Mouse (Mus musculus) CH12.LX (cell line): ENCODE measurements around the gene Znrf3.

Experiments used
- CHD2 ChIP-seq: IDR thresholded peaks from 2 replicates; pipeline ENCODE4 v1.6.1; 2011; ENCODE audit warnings: low read length, improper control_type of control experiment
- CTCF ChIP-seq, 2 experiments: IDR thresholded peaks in 1 of 2; conservative IDR thresholded peaks in 1 of 2; 2 replicates each; pipeline ENCODE4 v1.5.1; 2011 to 2012; ENCODE audit warnings: low read depth in 2 of 2, low read length in 2 of 2, improper control_type of control experiment in 1 of 2, inconsistent platforms in 1 of 2, mild to moderate bottlenecking in 1 of 2, moderate library complexity in 1 of 2
- EP300 ChIP-seq: IDR thresholded peaks from 2 replicates; pipeline ENCODE4 v1.6.1; 2011; ENCODE audit warnings: low read length, improper control_type of control experiment
- MAFK ChIP-seq: IDR thresholded peaks from 2 replicates; pipeline ENCODE4 v1.6.1; 2011; ENCODE audit warnings: low read length, improper control_type of control experiment; ENCODE audit not compliant: insufficient replicate concordance
- MEF2A ChIP-seq: IDR thresholded peaks from 2 replicates; pipeline ENCODE4 v1.6.1; 2014; ENCODE audit warnings: low read depth, mild to moderate bottlenecking, inconsistent platforms, low read length, improper control_type of control experiment, borderline replicate concordance
- POLR2A ChIP-seq: IDR thresholded peaks from 2 replicates; pipeline ENCODE4 v1.6.1; 2011; ENCODE audit warnings: low read depth, mild to moderate bottlenecking, improper control_type of control experiment, low read length
- RAD21 ChIP-seq: IDR thresholded peaks from 2 replicates; pipeline ENCODE4 v1.6.1; 2011; ENCODE audit warnings: low read depth, mild to moderate bottlenecking, low read length, improper control_type of control experiment, moderate library complexity
- RCOR1 ChIP-seq: conservative IDR thresholded peaks from 2 replicates; pipeline ENCODE4 v1.6.1; 2012; ENCODE audit warnings: low read depth, mild to moderate bottlenecking, inconsistent platforms, low read length, improper control_type of control experiment
- SMC3 ChIP-seq: IDR thresholded peaks from 2 replicates; pipeline ENCODE4 v1.6.1; 2011; ENCODE audit warnings: low read depth, low read length, improper control_type of control experiment
- ZC3H11A ChIP-seq: IDR thresholded peaks from 2 replicates; pipeline ENCODE4 v1.6.1; 2012; ENCODE audit warnings: low read depth, mild to moderate bottlenecking, inconsistent platforms, low read length, improper control_type of control experiment

DNA sequence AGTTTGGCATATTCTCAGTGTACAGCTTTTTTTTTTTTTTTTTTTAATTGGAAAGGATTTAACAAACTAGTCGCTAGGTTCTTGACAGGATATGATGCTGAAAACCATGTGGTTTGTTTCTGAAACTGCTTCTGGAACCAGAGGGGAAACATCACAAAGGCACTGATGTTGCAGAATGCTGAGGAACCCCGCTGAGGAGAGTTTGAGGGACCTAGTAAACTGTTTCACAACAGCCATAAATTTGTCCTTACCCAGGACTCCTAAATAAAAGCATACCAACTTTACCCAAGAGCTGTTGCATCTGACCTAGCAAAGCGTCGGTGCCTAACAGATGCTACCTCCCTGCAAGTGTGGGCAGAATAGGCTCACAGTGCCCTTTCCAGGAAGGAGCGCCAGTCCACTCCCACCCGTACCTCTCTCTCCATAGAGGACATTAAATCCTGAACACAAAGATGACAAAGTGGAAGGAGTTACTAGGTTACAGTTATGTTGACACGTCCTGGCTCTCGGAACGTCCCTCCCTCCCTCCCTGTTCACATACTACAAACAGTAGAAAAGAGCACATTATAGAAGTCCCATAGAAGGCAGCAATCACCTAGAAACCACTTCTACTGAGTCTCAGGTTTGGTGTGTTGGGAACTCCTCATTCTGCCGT lies 184.6 kb downstream of the Znrf3 start:
- TF ChIP-seq RAD21 (no peak), CTCF (conservative IDR thresholded peaks at IDR 0.05 in 1 of 2, IDR thresholded peaks at IDR 0.05 in 1 of 2; ENCODE audit: low read depth in 2 of 2, low read length in 2 of 2) (no peak), EP300 (no peak), POLR2A (no peak), CHD2 (no peak), ZC3H11A (no peak), MEF2A (no peak), RCOR1 (no peak), MAFK (no peak), SMC3 (no peak)
